Mouse (Mus musculus) urinary bladder, postnatal 10 days (tissue): Measurements from ENCODE around the gene Cux2.

Experiments used
- DNase-seq: peaks from one replicate; pipeline ENCODE4 v3.0.0; 2022; ENCODE audit warnings: low spot score

The Cux2 gene

DNA sequence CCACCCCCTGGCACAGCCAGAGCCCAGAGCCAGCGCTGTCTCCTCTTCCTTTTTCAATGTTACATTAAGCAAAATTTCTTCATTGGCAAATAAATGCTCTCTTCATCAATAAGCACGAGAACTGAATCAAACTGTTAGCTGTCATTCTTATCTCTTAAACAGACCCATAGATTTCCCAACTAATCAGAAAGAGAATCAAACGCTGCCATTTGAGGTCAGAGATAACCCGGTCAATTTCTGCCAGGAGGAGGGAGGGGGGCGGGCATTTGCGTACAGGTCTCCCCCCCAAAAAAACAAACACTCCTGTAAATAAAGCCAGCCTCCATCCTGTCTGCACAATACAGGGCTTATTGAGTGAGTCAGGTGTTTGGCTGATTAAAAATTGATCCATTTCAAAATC lies 33.2 kb downstream of the Cux2 start:
- DNase-seq: no peak

DNA sequence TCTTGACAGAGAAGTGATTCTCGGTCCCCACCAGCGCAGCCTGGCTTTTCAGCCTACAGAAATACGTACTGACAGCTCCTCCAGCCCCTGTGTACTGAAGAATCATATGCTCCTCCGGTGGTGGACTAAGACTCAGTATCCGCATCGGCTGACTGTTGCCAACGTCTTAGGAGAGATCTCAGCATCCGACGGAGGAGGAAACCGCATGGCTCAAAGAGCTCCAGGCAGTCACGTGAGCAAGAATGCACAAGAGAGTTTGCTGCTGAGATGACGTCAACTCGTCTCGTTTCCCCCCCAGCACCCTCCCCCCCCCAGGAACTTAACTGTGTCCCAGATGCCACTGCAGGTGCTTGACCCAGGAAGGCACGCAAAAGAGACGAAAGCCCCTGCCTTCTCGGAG lies 34.8 kb downstream of the Cux2 start:
- no peak for DNase-seq

DNA sequence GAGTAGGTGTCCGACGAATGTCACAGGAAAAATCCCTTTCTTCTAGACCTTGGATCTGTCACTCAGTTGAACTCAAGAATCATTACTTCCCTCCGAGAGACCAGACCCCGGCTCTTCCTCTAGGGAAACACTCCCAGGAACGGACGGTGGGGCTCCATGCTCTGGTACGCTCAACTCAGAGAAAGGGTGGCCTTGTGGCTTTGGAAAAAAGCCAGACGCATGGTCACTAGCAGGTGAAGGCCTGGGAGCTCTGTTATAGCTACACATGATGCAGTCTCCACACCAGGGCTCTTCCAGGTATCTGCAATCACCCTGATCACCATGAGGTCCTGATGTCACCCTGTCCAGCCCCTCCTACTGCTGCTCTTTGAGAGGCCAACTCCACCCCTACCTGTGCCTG lies 35.2 kb downstream of the Cux2 start:
- DNase-seq: no peak

DNA sequence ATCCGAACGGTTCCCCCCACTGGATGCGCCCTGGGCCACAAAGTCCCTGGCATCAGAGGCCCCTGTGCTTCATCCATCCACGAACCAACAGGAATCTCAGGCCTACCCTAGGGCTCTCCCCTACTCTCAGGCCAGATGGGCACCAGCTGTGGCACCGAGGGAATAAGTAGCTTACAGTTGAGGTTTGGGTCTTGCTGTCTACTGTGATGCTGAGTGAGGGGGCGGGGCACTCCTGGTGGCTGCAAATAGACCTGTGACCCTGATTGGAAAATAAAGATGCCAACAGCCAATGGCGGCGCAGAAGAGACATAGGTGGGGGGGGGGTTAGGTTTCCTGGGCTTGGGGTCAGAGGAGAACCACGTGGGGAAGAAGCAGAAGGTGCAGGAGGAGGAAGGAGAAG lies 38.6 kb downstream of the Cux2 start:
- no peak for DNase-seq

DNA sequence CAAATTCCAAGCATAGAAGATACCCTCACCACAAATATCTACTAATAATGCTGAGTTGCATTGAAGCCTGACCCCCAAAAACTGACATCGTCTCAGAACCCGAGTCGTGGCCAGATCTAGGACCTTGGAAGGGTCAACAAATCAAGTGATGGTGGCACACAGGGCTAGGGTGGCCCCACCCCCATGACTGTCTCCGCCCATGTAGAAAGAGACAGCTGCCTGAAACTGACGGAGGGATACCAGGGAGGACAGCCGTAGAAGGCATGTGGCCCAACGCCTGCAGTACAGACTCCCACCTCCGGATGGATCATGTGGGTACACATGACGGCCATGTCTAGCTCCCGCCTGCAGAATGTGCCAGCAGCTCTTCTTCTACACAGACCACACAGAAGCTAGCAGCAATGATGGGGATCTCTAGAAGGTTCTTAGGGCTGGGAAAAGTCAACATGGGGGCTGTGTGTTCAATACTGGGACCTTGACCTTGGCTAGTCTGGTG lies 41.9 kb downstream of the Cux2 start:
- DNase-seq: no peak

DNA sequence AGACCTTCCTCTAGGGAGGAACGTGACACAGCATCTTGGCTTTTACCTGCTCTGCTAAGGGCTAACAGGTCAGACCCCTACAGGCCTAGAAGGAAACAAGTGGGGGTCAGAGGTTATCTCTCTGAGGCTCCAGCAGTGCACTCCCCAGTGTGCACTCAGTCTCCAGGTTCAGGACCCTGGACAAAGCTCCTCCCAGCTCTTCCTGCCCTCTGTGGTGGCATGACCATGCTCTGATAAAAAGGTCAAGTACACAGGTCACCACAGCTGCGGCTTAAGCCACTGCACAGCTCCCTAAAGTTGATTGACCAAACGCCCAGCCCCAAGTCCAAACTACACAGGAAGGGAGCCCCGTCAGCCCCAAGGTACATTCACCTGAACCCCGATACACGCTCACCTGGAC lies 46.4 kb downstream of the Cux2 start:
- DNase-seq: no peak

DNA sequence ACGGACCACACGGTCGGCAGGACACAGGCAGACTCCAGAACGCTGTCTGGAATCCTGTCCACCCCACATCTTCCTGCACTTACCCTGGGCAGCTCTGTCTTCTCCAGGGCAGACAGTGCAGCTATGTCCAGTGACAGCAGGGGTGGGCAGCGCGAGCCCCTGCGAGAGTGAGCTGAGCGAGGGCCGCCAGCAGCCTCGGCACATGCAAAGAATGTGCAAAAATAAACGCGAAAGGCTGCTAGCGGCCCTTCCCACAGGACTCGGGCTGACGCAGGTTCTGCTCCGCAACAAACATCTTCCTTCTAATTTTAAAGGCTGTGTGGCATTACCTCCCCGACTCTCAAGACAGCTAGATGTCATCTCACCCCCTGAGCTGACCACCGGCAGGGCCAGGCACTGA lies 47.8 kb downstream of the Cux2 start:
- DNase-seq: no peak

DNA sequence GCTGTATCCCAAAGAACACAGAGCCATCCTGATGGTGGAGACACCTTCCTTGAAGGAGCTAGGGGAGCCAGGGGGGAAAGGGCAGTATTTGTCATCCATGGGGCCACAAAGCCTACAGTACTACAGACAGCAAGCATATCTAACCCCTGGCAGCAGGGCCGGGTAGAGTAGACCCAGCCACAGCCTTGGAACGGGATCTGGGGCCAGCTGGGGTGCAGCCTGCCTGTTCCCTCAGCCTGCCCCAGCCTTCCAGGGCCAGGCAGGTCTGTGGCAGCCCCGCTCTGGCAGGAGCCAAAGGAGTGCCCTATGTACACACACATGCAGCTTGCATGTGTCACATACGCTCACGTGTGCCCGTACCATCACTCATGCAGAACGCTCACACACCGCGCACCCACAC lies 48.6 kb downstream of the Cux2 start:
- no peak for DNase-seq

DNA sequence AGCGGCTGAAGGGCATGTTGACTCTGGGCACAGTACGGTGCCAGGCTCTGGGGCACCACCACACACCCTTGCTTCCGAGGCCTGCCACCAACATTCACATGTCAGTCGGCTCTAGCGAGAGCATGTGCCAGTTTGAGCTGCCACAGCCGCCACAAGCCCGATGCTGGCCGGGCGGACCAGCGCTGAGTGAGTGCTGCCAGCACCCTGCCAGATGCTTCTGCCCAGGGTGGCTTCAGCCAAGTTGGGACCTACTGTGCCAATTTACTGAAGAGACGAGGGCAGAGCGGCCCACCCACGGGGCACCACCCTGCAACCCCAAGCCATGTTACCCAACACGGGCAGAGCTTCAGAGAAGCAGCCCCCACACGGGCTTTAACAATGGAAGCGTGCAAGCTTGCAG lies 49.5 kb downstream of the Cux2 start:
- DNase-seq: no peak

DNA sequence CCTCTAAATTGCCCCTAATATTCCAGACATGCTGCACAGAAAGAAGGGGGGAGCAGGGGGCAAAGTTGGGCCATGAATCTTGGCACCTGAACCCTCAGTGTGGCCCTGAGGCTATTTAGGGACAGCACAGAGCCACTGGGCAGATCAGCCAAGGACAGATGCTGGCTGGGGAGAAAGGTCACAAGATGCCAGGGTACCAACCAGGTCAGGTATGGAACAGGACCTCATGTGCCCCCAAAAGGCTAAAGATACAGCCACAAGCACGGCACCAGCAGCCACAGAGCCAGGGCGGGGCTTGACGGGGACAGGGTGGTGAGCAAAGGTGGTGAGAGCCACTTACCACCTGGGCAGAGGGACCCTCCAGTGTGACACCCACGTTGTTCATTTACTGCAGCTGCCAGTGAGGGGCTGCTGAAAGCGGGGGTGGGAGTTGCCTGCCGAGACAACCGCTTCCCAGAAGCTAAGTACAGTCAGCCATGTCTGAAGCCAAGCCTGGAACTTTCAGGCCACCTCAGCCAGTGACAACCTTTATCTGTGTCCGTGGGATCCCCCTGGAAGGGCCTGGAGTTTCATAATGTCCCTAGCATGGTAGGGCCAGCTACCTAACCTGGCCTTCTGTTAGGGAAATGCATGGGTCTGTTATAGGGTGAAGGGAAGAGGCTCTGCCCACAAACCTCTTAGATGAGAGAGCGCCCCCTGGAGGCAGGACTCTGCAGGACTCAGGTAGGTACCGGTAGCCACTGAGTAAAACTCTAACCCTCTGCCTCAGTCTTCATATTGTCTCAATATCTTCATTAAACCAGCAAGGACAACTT lies 50.7 kb downstream of the Cux2 start:
- peak; percentile 33 for DNase-seq

DNA sequence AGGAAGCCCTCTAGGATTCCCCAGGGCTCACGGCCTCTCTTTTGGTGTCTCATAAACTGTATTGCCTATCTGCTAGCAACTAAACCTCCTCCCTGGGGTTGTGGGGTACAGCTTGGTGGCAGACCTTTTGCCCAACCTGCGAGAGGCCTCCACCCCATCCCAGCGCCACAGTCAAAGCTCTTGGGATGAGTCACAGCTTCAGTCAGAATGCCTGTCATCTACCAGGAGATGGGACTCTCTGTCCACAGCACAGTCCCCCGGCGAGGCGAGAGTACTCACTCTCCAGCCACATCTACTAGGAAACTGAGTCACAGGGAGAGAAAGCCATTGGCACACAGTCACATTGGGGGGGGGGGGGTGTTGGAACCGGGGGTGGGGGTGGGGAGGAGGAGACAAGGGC lies 51.6 kb downstream of the Cux2 start:
- DNase-seq: no peak

DNA sequence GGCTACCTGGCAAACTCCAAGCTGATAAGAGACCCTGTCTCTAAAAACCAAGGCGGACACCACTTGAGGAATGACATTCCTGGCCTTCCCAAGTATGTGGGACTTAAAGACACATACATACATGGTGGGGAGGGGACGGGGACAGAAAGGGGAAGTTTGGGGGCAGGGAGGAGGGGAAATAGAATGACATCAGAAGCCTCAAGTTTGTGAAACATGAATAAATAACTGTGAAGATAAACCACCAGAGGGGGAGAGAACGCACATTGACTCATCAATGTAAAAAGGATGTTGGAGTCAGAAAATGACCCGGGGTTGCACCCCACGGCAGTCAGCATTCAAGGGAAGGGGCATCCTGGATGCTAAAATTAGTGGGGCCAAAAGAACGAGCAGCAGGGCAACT lies 53.2 kb downstream of the Cux2 start:
- no peak for DNase-seq

DNA sequence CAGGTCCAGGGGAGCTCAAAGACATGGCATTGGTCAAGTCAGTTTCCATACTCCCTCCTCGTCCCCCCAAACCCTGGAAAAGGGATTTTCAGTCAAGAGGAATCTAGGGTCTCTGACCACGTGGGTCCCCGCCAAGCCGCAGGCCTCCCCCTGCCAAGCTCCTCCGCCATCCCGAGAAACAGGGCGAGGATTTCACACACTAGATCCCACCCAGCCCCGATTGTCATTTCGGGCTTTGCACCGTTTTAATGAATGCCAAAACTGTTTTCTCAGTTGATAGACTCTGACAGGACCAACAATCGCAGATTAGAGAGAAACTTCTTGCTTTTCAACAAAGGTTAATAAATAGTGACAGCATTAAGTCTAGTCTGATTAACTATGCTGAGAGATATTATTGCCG lies 55.1 kb downstream of the Cux2 start:
- no peak for DNase-seq

DNA sequence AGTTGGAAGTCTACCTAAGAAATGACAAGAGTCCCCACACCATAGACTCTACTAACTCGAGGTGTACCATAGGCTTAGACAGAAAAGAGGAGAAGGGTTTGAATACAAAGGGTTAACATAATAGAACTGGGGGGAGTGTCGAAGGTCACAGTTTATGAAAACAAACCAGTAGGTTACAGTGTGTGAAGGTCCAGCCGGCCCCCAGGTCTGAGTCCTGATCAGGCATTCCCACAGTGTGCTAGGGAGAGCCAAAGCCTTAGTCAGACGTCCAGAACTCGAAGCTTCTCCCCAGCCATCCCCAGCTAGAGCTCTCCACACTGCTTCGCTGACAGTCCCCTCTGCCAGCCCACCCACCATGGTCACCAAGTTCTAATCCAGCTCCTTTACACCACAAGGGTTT lies 58.0 kb downstream of the Cux2 start:
- DNase-seq: no peak

DNA sequence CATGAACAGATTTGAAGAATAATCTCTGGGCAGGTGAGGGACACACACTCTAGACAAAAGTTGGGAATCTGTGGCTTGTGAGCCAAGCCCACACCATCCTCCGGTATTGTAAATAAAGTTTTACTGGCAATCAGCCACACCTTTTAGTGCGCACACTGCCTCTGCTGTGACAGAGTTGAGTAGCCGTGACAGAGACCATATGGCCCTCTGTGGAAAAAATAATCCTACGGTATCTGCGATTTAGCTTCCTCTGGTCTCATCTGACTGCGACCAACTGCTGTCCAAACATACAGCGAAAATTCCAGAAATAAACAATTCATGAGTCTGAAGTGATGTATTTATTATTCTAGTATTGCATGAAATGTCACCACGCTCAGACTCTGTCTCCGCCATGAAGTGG lies 64.0 kb downstream of the Cux2 start:
- no peak for DNase-seq

DNA sequence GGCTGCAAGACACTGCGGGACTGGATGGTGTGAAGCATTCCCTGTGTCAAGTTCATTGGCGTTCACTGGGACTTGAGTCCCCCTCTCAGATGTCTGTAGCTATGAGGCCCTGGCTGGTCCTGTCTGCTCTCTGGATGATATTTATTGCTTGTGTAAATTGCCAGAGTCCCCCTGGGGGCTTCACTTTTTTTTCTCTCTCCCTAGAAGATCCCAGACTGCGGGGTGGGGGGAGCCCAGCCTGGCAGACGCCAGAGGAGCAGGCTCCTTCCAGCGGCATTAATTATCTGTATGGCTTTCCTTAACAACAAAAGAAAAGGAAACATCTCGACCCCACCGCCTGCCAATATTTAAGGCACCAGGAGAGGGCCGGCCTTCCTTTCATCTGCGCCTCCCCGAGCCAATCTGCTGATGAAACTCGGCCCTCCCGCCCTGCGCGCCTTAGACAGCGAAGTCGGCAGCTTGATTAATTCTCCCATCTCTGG lies 68.2 kb downstream of the Cux2 start:
- DNase-seq: no peak

DNA sequence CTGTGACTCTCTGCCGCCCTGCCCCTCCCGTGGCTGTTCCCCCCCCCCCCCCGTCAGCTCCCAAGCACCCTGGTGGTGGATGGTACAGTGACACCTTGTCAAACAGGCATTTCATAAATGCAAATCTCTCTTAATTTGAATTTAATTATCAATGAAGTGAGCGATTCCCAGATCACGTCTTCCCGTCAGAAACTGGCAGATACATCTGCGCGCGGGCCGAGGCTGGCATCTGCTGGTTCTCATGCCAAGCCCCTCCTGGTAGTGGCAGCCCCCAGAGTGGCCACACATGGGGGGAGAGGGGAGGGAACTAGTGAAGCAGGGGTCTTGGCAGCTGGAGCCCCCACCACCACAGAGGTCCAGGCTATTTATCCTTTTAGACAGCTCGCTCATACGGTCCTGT lies 73.6 kb downstream of the Cux2 start:
- DNase-seq: no peak

DNA sequence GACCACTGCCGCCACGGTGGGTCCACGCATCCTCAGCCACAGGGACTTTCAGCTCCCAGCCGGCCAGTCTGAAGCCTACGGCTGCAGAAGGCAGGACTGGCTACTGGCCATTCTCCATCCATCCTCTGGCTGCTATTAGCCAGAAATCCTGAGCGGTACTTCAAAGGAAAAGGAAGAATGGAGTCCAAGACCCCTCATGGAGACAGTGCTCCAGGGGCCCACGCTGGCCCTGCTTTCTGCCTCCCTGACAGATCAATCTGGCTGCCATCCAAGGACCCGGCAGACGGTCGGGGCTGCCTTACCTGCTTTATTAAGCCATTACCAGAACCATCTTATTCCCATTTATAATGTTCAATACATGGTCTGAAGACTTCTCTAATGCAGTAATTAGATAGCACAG lies 76.4 kb downstream of the Cux2 start:
- DNase-seq: no peak

DNA sequence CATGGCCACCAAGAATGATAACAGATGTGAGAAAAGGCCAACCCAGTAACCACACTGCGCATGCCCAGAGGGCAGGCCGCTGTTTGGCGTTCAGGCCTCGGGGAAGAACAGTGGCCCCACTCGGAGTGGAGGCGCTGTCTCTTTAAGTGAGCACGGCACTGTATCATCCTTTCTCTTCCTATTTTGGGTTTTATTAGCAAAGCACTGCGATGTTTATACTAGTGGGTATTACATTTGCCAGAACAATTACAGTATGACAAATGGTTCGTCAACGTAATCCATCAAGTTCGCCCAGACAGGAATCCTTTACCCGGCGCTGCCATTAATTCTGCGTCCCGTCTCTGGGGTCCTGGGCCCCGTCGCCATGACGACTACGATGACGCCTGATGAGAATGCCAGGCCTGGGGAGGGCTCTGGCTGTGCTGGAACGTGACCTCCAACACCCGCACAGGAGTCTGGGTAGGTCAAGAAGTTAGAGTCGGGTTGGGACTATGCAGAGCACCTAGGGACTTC lies 77.2 kb downstream of the Cux2 start:
- no peak for DNase-seq

DNA sequence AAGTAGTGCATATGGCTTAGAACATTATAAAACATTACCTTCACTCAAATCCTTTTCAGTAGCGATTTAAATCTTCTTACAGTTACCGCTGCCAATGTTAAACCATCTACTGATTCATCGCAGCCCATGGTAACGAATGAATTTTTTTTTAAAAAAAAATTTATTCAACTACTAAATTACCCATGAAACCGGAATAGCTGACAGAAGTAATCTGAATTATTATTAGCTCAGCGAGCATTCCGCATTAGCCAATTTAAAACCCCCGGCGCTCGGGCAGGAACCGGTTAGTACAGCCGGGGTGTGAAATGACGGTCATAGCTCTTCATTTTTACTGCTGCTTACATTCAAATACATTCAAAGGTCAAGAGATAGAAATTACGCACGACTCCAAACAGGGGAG lies 80.9 kb downstream of the Cux2 start:
- DNase-seq: no peak

DNA sequence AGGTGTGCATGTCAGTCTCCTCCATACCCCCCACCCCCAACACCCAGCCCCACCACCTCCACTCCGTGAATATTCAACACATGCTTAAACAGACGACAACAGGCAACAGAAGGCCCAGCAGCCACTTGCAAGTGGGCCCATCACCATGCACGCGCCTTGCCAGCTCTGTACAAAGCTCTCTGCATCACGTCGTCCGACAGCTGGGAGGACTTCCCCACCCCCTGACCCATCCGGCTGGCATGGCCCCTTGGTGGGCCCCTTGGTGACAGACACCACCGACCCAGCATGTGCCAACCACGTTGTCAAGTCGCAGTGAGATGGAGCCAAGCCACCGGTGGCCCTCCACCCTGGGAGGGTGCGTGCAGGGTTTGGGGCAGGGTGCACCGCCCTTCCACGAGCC lies 81.5 kb downstream of the Cux2 start:
- DNase-seq: no peak

DNA sequence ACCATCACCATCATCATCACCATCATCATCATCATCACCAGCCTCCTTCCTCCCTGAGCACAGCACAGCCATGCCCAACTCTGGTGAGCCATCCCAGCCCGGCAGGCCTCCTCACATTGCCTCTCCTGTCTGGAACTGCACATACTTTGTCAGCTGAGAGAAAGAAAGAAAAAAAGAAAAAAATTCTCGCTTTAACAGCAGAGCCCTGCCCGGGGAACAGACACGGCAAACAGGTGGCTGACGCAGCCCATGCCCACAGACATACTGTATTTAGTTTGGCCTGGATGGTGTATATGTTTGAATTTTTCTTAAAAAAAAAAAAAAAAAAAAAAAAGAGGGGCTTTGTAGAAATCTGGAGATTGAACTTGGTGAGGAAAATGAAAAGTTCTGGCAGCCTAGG lies 82.4 kb downstream of the Cux2 start:
- no peak for DNase-seq

DNA sequence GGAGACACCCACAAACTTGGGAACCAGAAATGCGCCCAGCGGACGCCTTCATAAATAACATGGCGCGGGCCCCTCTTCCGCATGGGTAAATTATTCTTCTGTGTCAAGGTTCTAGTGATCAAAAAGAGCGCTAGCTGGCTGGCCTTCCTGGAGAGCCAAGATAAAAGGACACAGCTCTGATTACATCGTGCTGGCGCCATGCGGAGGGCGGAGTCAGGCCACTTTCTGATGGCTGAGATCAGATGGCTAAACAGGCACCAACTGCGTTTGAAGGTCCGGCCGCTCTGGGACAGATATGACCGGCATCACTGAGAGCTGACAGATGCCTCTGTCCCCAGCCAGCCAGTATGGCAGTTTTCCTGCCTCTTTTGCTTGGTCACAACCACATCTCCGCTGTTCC lies 83.0 kb downstream of the Cux2 start:
- DNase-seq: no peak

DNA sequence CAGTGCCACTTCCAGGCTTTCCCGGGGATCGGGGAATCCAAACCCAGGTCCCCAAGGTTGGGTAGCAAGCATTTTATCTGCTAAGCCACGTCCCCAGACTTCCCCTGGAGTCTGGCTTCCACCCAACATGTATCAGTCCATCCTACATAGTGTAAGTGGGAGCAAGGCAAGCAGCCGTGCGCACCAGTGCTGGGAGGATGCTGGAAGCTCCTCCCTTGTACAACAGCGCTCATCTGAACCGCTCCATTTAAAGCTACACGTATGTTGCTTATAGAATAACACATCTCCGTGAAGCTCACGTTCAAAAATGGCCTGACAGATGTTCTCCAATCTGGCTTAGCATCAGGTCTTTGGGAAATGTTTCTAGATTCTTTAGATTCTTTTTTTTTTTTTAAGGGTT lies 86.9 kb downstream of the Cux2 start:
- DNase-seq: no peak
